Mouse (Mus musculus): ENCODE measurements around the gene Timp4. TPM values are rescaled to one million over a fixed set of nuclear protein-coding genes. Genes with fewer than 3 reads are reported as not detected.

Timp4 gene
- polyA plus RNA-seq, 1 experiment from 2014 or later: 0.41 TPM

GRCm38 (mm10) chr6:115279639-115280038 lies 27.6 kb upstream of the Timp4 start:
- 72% methylated on average over 2 of the region's 2 CpGs for WGBS
- H3K9me3 ChIP-seq (ENCODE audit: control insufficient read depth, low read length): no peaks in the 10 kb centered on the region
- no peak for DNase-seq (ENCODE audit: low spot score)

GRCm38 (mm10) chr6:115278086-115278485 lies 26.1 kb upstream of the Timp4 start:
- ATAC-seq (ENCODE audit: insufficient read depth, low FRiP score, low TSS enrichment): no peak
- Histone ChIP-seq H3K36me3 (ENCODE audit: control insufficient read depth, insufficient read depth, low read length) (no peaks in the 10 kb centered on the region), H3K9me3 (ENCODE audit: control insufficient read depth, low read length) (no peaks in the 10 kb centered on the region), H3K9ac (ENCODE audit: low read length) (no peak overlapping the region), H3K4me3 (ENCODE audit: low read depth, low read length) (no peak overlapping the region), H3K4me2 (ENCODE audit: low read depth) (no peak overlapping the region), H3K4me1 (ENCODE audit: control insufficient read depth, insufficient read depth, low read length) (no peaks in the 10 kb centered on the region), H3K27me3 (ENCODE audit: control insufficient read depth, insufficient read depth, low read length) (no peaks in the 10 kb centered on the region), H3K27ac (ENCODE audit: low read depth, low read length) (no peak overlapping the region)
- 83% methylated on average over 8 of the region's 8 CpGs for WGBS
- no peak for DNase-seq (ENCODE audit: low spot score)

More at GRCm38 (mm10) chr6:115279639-115280038, 27.6 kb upstream of the Timp4 start:
- no peak overlapping the region for H3K9ac ChIP-seq (ENCODE audit: low read length)
- H3K4me1 ChIP-seq (ENCODE audit: control insufficient read depth, insufficient read depth, low read length): no peaks in the 10 kb centered on the region
- ATAC-seq (ENCODE audit: insufficient read depth, low FRiP score, low TSS enrichment): no peak
- no peak overlapping the region for H3K27ac ChIP-seq (ENCODE audit: low read depth, low read length)
- no peak overlapping the region for H3K4me2 ChIP-seq (ENCODE audit: low read depth)
- H3K4me3 ChIP-seq (ENCODE audit: low read depth, low read length): no peak overlapping the region
- no peaks in the 10 kb centered on the region for H3K36me3 ChIP-seq (ENCODE audit: control insufficient read depth, insufficient read depth, low read length)
- H3K27me3 ChIP-seq (ENCODE audit: control insufficient read depth, insufficient read depth, low read length): no peaks in the 10 kb centered on the region

- Histone ChIP-seq H3K27ac (ENCODE audit: low read depth, low read length) (no peak overlapping the region), H3K9me3 (ENCODE audit: control insufficient read depth, low read length) (no peaks in the 10 kb centered on the region), H3K4me2 (ENCODE audit: low read depth) (no peak overlapping the region), H3K36me3 (ENCODE audit: control insufficient read depth, insufficient read depth, low read length) (no peaks in the 10 kb centered on the region), H3K4me3 (ENCODE audit: low read depth, low read length) (no peak overlapping the region), H3K4me1 (ENCODE audit: control insufficient read depth, insufficient read depth, low read length) (no peaks in the 10 kb centered on the region), H3K27me3 (ENCODE audit: control insufficient read depth, insufficient read depth, low read length) (no peaks in the 10 kb centered on the region), H3K9ac (ENCODE audit: low read length) (no peak overlapping the region)
- ATAC-seq (ENCODE audit: insufficient read depth, low FRiP score, low TSS enrichment) (no peak), DNase-seq (ENCODE audit: low spot score) (no peak)
- 92% methylated on average over 10 of the region's 10 CpGs for WGBS
Measured at GRCm38 (mm10) chr6:115275116-115275815, 23.3 kb upstream of the Timp4 start.

- Histone ChIP-seq H3K4me1 (ENCODE audit: control insufficient read depth, insufficient read depth, low read length) (no peaks in the 10 kb centered on the region), H3K4me3 (ENCODE audit: low read depth, low read length) (no peak overlapping the region), H3K27me3 (ENCODE audit: control insufficient read depth, insufficient read depth, low read length) (no peaks in the 10 kb centered on the region), H3K36me3 (ENCODE audit: control insufficient read depth, insufficient read depth, low read length) (no peaks in the 10 kb centered on the region), H3K27ac (ENCODE audit: low read depth, low read length) (no peak overlapping the region), H3K9me3 (ENCODE audit: control insufficient read depth, low read length) (no peaks in the 10 kb centered on the region), H3K4me2 (ENCODE audit: low read depth) (no peak overlapping the region), H3K9ac (ENCODE audit: low read length) (no peak overlapping the region)
- ATAC-seq (ENCODE audit: insufficient read depth, low FRiP score, low TSS enrichment) (no peak), DNase-seq (ENCODE audit: low spot score) (no peak)
- WGBS: 81% methylated on average over 9 of the region's 9 CpGs
Measured at GRCm38 (mm10) chr6:115274705-115275104, 22.7 kb upstream of the Timp4 start.

GRCm38 (mm10) chr6:115273346-115273745 lies 21.3 kb upstream of the Timp4 start:
- WGBS: 88% methylated on average over 10 of the region's 10 CpGs
- Histone ChIP-seq H3K4me2 (ENCODE audit: low read depth) (no peak overlapping the region), H3K4me3 (ENCODE audit: low read depth, low read length) (no peak overlapping the region), H3K27me3 (ENCODE audit: control insufficient read depth, insufficient read depth, low read length) (no peaks in the 10 kb centered on the region), H3K36me3 (ENCODE audit: control insufficient read depth, insufficient read depth, low read length) (no peaks in the 10 kb centered on the region), H3K9ac (ENCODE audit: low read length) (no peak overlapping the region), H3K27ac (ENCODE audit: low read depth, low read length) (no peak overlapping the region), H3K4me1 (ENCODE audit: control insufficient read depth, insufficient read depth, low read length) (no peaks in the 10 kb centered on the region), H3K9me3 (ENCODE audit: control insufficient read depth, low read length) (no peaks in the 10 kb centered on the region)
- ATAC-seq (ENCODE audit: insufficient read depth, low FRiP score, low TSS enrichment): no peak
- no peak for DNase-seq (ENCODE audit: low spot score)

- H3K9ac ChIP-seq (ENCODE audit: low read length): no peak overlapping the region
- ATAC-seq (ENCODE audit: insufficient read depth, low FRiP score, low TSS enrichment) (no peak), DNase-seq (ENCODE audit: low spot score) (no peak)
- no peak overlapping the region for H3K27ac ChIP-seq (ENCODE audit: low read depth, low read length)
- H3K9me3 ChIP-seq (ENCODE audit: control insufficient read depth, low read length): no peaks in the 10 kb centered on the region
- H3K4me2 ChIP-seq (ENCODE audit: low read depth): no peak overlapping the region
- H3K4me1 ChIP-seq (ENCODE audit: control insufficient read depth, insufficient read depth, low read length): no peaks in the 10 kb centered on the region
- 39% methylated on average over 4 of the region's 4 CpGs for WGBS
- H3K27me3 ChIP-seq (ENCODE audit: control insufficient read depth, insufficient read depth, low read length): no peaks in the 10 kb centered on the region
- no peaks in the 10 kb centered on the region for H3K36me3 ChIP-seq (ENCODE audit: control insufficient read depth, insufficient read depth, low read length)
- H3K4me3 ChIP-seq (ENCODE audit: low read depth, low read length): no peak overlapping the region
Measured at GRCm38 (mm10) chr6:115271866-115272271, 19.9 kb upstream of the Timp4 start.

GRCm38 (mm10) chr6:115271326-115271725 lies 19.3 kb upstream of the Timp4 start:
- Histone ChIP-seq H3K9me3 (ENCODE audit: control insufficient read depth, low read length) (no peaks in the 10 kb centered on the region), H3K36me3 (ENCODE audit: control insufficient read depth, insufficient read depth, low read length) (no peaks in the 10 kb centered on the region), H3K4me3 (ENCODE audit: low read depth, low read length) (no peak overlapping the region), H3K9ac (ENCODE audit: low read length) (no peak overlapping the region), H3K4me2 (ENCODE audit: low read depth) (no peak overlapping the region), H3K27ac (ENCODE audit: low read depth, low read length) (no peak overlapping the region), H3K4me1 (ENCODE audit: control insufficient read depth, insufficient read depth, low read length) (no peaks in the 10 kb centered on the region), H3K27me3 (ENCODE audit: control insufficient read depth, insufficient read depth, low read length) (no peaks in the 10 kb centered on the region)
- 76% methylated on average over 3 of the region's 3 CpGs for WGBS
- no peak for ATAC-seq (ENCODE audit: insufficient read depth, low FRiP score, low TSS enrichment)
- DNase-seq (ENCODE audit: low spot score): no peak

GRCm38 (mm10) chr6:115270085-115270484 lies 18.1 kb upstream of the Timp4 start:
- WGBS: 68% methylated on average over 2 of the region's 2 CpGs
- ATAC-seq (ENCODE audit: insufficient read depth, low FRiP score, low TSS enrichment): no peak

GRCm38 (mm10) chr6:115269561-115269960 lies 17.6 kb upstream of the Timp4 start:
- Histone ChIP-seq H3K4me2 (ENCODE audit: low read depth) (no peak overlapping the region), H3K27me3 (ENCODE audit: control insufficient read depth, insufficient read depth, low read length) (no peaks in the 10 kb centered on the region), H3K4me1 (ENCODE audit: control insufficient read depth, insufficient read depth, low read length) (no peaks in the 10 kb centered on the region), H3K9ac (ENCODE audit: low read length) (no peak overlapping the region), H3K4me3 (ENCODE audit: low read depth, low read length) (no peak overlapping the region), H3K36me3 (ENCODE audit: control insufficient read depth, insufficient read depth, low read length) (no peaks in the 10 kb centered on the region), H3K27ac (ENCODE audit: low read depth, low read length) (no peak overlapping the region), H3K9me3 (ENCODE audit: control insufficient read depth, low read length) (no peaks in the 10 kb centered on the region)
- ATAC-seq (ENCODE audit: insufficient read depth, low FRiP score, low TSS enrichment) (no peak), DNase-seq (ENCODE audit: low spot score) (no peak)
- 78% methylated on average over 5 of the region's 5 CpGs for whole genome bisulfite sequencing

More at GRCm38 (mm10) chr6:115270085-115270484, 18.1 kb upstream of the Timp4 start:
- H3K4me3 ChIP-seq (ENCODE audit: low read depth, low read length): no peak overlapping the region
- no peak for DNase-seq (ENCODE audit: low spot score)
- no peak overlapping the region for H3K9ac ChIP-seq (ENCODE audit: low read length)
- H3K4me1 ChIP-seq (ENCODE audit: control insufficient read depth, insufficient read depth, low read length): no peaks in the 10 kb centered on the region
- H3K36me3 ChIP-seq (ENCODE audit: control insufficient read depth, insufficient read depth, low read length): no peaks in the 10 kb centered on the region
- no peaks in the 10 kb centered on the region for H3K27me3 ChIP-seq (ENCODE audit: control insufficient read depth, insufficient read depth, low read length)
- H3K27ac ChIP-seq (ENCODE audit: low read depth, low read length): no peak overlapping the region
- H3K9me3 ChIP-seq (ENCODE audit: control insufficient read depth, low read length): no peaks in the 10 kb centered on the region
- H3K4me2 ChIP-seq (ENCODE audit: low read depth): no peak overlapping the region

All from neural tube, embryonic 11.5 days (tissue).